18 mouse cellular contexts compared by ENCODE assay signal in genomic region chr12:31755885-31756755, GRCm38 (mm10). TPM values are rescaled to one million over a fixed set of nuclear protein-coding genes. Genes with fewer than 3 reads are reported as not detected.
DNase-seq lines count a peak whose midpoint lies in the region; ATAC-seq and TF ChIP-seq lines count a peak whose summit lies in the region.
"Had no signal": no experiment of that assay in that cellular context is flagged by ENCODE, and none has a peak within 500 bp of the region (broad histone marks: within the 10 kb centered on the region; RNA-seq: fewer than 3 reads in every experiment).

No protein-coding gene starts in this region.

- no peaks in the 10 kb centered on the region for H3K4me1 ChIP-seq in liver, postnatal 0 days (ENCODE audit: insufficient read depth)
- no peaks in the 10 kb centered on the region for H3K4me1 ChIP-seq in liver, embryonic 11.5 days (replicated peaks; ENCODE audit: control insufficient read depth, insufficient read depth, low read length)
- peaks cover 0 to 13% of the 10 kb centered on the region in 2 experiments; a peak in 2 of 4 replicates for H3K4me1 ChIP-seq in CH12.LX (ENCODE audit: control insufficient read depth in 1 of 2, insufficient read depth in 2 of 2)
- peaks cover 6% of the 10 kb centered on the region; the same call in 1 of the 2 replicates for H3K4me1 ChIP-seq in cerebellum, adult 2 months (ENCODE audit: control insufficient read depth, insufficient read depth, low read length)
- H3K4me1 ChIP-seq: embryonic facial prominence, embryonic 15.5 days; forebrain, embryonic 15.5 days; liver, embryonic 13.5 days had no signal

- intact Hi-C loops in left cerebral cortex, adult 2 months (cut with DNase I) = loop anchor here (2.0 to 5.0 kb wide), 2 partner anchors 25 to 131 kb away; no protein-coding TSS in a partner anchor

- no peak for TF ChIP-seq RAD21 in CH12.LX (IDR thresholded peaks at IDR 0.05; ENCODE audit: low read depth, low read length)

- 51% methylated on average over 2 of the region's 2 CpGs for WGBS in liver, postnatal 0 days (ENCODE audit: insufficient replicate concordance)
- 59% methylated on average over 2 of the region's 2 CpGs for WGBS in liver, embryonic 11.5 days
- 59% methylated on average over 2 of the region's 2 CpGs for WGBS in cerebellum, adult 2 months

- no peak for ATAC-seq in liver, postnatal 0 days
- ATAC-seq in liver, embryonic 11.5 days (replicated peaks; ENCODE audit: low FRiP score) = no peak
- ATAC-seq: forebrain, embryonic 15.5 days had no signal

- no peak overlapping the region for H3K4me2 ChIP-seq in liver, postnatal 0 days (ENCODE audit: low read depth, low read length)
- no peak overlapping the region for H3K4me2 ChIP-seq in liver, embryonic 11.5 days
- H3K4me2 ChIP-seq in CH12.LX (ENCODE audit: insufficient read depth, low read depth, poor library complexity, severe bottlenecking) = no peak overlapping the region
- H3K4me2 ChIP-seq: embryonic facial prominence, embryonic 15.5 days; forebrain, embryonic 15.5 days; heart, embryonic 15.5 days; hindbrain, embryonic 14.5 days; liver, embryonic 13.5 days; midbrain, embryonic 11.5 days had no signal

- no peaks in the 10 kb centered on the region for H3K79me2 ChIP-seq in CH12.LX (replicated peaks; ENCODE audit: control insufficient read depth, extremely low read depth, insufficient read depth, poor library complexity, severe bottlenecking)

- no peak overlapping the region for H3K9ac ChIP-seq in liver, postnatal 0 days (replicated peaks)
- H3K9ac ChIP-seq in liver, embryonic 11.5 days (ENCODE audit: low read depth, low read length) = no peak overlapping the region
- H3K9ac ChIP-seq in CH12.LX (ENCODE audit: insufficient read depth, low read depth) = no peak overlapping the region
- H3K9ac ChIP-seq: embryonic facial prominence, embryonic 15.5 days; forebrain, embryonic 15.5 days; heart, embryonic 15.5 days; hindbrain, embryonic 14.5 days; liver, embryonic 13.5 days had no signal

- in situ Hi-C loops in CH12.LX (cut with MboI; ENCODE audit: low pct_ligation_motif_present, low pct_unique_long_range_greater_than_20kb, low sequenced_read_pairs) = no loop called here

- TF ChIP-seq POLR2A in CH12.LX (IDR thresholded peaks at IDR 0.05; ENCODE audit: low read depth, low read length) = no peak
- TF ChIP-seq POLR2A in cerebellum, adult 2 months (IDR thresholded peaks at IDR 0.05; ENCODE audit: borderline replicate concordance, insufficient read depth, low read length) = no peak

- dilution Hi-C loops in CH12.LX (cut with MboI; ENCODE audit: extremely low pct_ligation_motif_present, extremely low pct_unique_long_range_greater_than_20kb, low sequenced_read_pairs) = no loop called here

- no peaks in the 10 kb centered on the region for H3K36me3 ChIP-seq in liver, postnatal 0 days (replicated peaks; ENCODE audit: insufficient read depth, low read length)
- H3K36me3 ChIP-seq in liver, embryonic 11.5 days (ENCODE audit: control insufficient read depth, insufficient read depth, low read length) = no peaks in the 10 kb centered on the region
- H3K36me3 ChIP-seq in CH12.LX (replicated peaks in 1 of 2; ENCODE audit: control insufficient read depth in 1 of 2, insufficient read depth in 1 of 2, low read length in 1 of 2) = peaks cover 0 to 2% of the 10 kb centered on the region in 2 experiments
- H3K36me3 ChIP-seq: embryonic facial prominence, embryonic 15.5 days; forebrain, embryonic 15.5 days; heart, embryonic 15.5 days; liver, embryonic 13.5 days had no signal

- DNase-seq in liver, postnatal 0 days = no peak
- DNase-seq in liver, embryonic 11.5 days (ENCODE audit: low spot score) = no peak
- peak; percentile 19 for DNase-seq in CH12.LX (ENCODE audit: extremely low read depth)
- peak in 1 of 2 experiments; percentile 30 for DNase-seq in left cerebral cortex, adult 2 months (ENCODE audit: extremely low spot score in 1 of 2, low spot score in 2 of 2)
- peak; percentile 4 for DNase-seq in thymus, postnatal 10 days (ENCODE audit: low spot score in 2 of 2)
- DNase-seq in embryo, embryonic 11 days = no peak
- DNase-seq in cerebellum, adult 2 months = no peak
- no peak for DNase-seq in layer of hippocampus, postnatal 14 days (ENCODE audit: low spot score in 2 of 2)
- DNase-seq: cerebellum, postnatal 25 days; kidney, postnatal 10 days; liver, embryonic 13.5 days; lung, postnatal 14 days had no signal

- 0 out of 2 replicates have a peak overlapping the region, but pooled peaks have one; percentile 16 for H3K27ac ChIP-seq in liver, postnatal 0 days (ENCODE audit: low read depth)
- no peak overlapping the region for H3K27ac ChIP-seq in liver, embryonic 11.5 days (ENCODE audit: low read depth, low read length)
- no peak overlapping the region for H3K27ac ChIP-seq in CH12.LX (ENCODE audit: insufficient read depth, low read depth)
- H3K27ac ChIP-seq in left cerebral cortex, adult 2 months = peak overlapping the region; percentile 78
- no peak overlapping the region for H3K27ac ChIP-seq in cerebellum, adult 2 months (ENCODE audit: insufficient read depth, low read length)
- H3K27ac ChIP-seq: embryonic facial prominence, embryonic 15.5 days; forebrain, embryonic 15.5 days; heart, embryonic 15.5 days; hindbrain, embryonic 14.5 days; liver, embryonic 13.5 days had no signal

- no peaks in the 10 kb centered on the region for H3K27me3 ChIP-seq in liver, postnatal 0 days (ENCODE audit: insufficient read depth, low read length)
- H3K27me3 ChIP-seq in liver, embryonic 11.5 days (replicated peaks; ENCODE audit: control insufficient read depth, insufficient read depth, low read length) = no peaks in the 10 kb centered on the region
- H3K27me3 ChIP-seq in CH12.LX (replicated peaks) = no peaks in the 10 kb centered on the region
- H3K27me3 ChIP-seq in cerebellum, adult 2 months (ENCODE audit: control insufficient read depth, insufficient read depth, low read length) = no peaks in the 10 kb centered on the region
- H3K27me3 ChIP-seq: embryonic facial prominence, embryonic 15.5 days; forebrain, embryonic 15.5 days; heart, embryonic 15.5 days; liver, embryonic 13.5 days had no signal

- no peak overlapping the region for H3K4me3 ChIP-seq in liver, postnatal 0 days (ENCODE audit: low read depth, low read length)
- no peak overlapping the region for H3K4me3 ChIP-seq in liver, embryonic 11.5 days (ENCODE audit: low read depth, low read length)
- no peak overlapping the region for H3K4me3 ChIP-seq in CH12.LX (replicated peaks in 1 of 3; ENCODE audit: low read depth in 2 of 3, low read length in 2 of 3, poor library complexity in 1 of 3)
- H3K4me3 ChIP-seq in left cerebral cortex, adult 2 months = no peak overlapping the region
- no peak overlapping the region for H3K4me3 ChIP-seq in cerebellum, adult 2 months (replicated peaks; ENCODE audit: insufficient read depth, low read depth, low read length)
- H3K4me3 ChIP-seq: embryonic facial prominence, embryonic 15.5 days; forebrain, embryonic 15.5 days; heart, embryonic 15.5 days; liver, embryonic 13.5 days had no signal

- TF ChIP-seq CTCF in liver, postnatal 0 days (IDR thresholded peaks at IDR 0.05; ENCODE audit: low read depth) = no peak
- TF ChIP-seq CTCF in CH12.LX (conservative IDR thresholded peaks at IDR 0.05 in 1 of 2, IDR thresholded peaks at IDR 0.05 in 1 of 2; ENCODE audit: low read depth in 2 of 2, low read length in 2 of 2) = no peak
- no peak for TF ChIP-seq CTCF in left cerebral cortex, adult 2 months (IDR thresholded peaks at IDR 0.05)
- no peak for TF ChIP-seq CTCF in cerebellum, adult 2 months (IDR thresholded peaks at IDR 0.05; ENCODE audit: borderline replicate concordance, insufficient read depth, low read depth, low read length)

- no peaks in the 10 kb centered on the region for H3K9me3 ChIP-seq in liver, postnatal 0 days (ENCODE audit: low read length)
- no peaks in the 10 kb centered on the region for H3K9me3 ChIP-seq in liver, embryonic 11.5 days (ENCODE audit: control insufficient read depth, low read length)
- H3K9me3 ChIP-seq in CH12.LX (replicated peaks; ENCODE audit: low read length) = no peaks in the 10 kb centered on the region
- H3K9me3 ChIP-seq: embryonic facial prominence, embryonic 15.5 days; forebrain, embryonic 15.5 days; heart, embryonic 15.5 days; liver, embryonic 13.5 days had no signal

- TF ChIP-seq EP300 in liver, postnatal 0 days (IDR thresholded peaks at IDR 0.05; ENCODE audit: low read depth) = no peak
- TF ChIP-seq EP300 in CH12.LX (IDR thresholded peaks at IDR 0.05; ENCODE audit: low read length) = no peak

TF ChIP-seq in CH12.LX, 34 proteins besides CTCF, POLR2A, EP300 and RAD21:
- TF ChIP-seq KAT2A (IDR thresholded peaks at IDR 0.05; ENCODE audit: insufficient replicate concordance, low read length) (no peak), MYC (IDR thresholded peaks at IDR 0.05; ENCODE audit: low read depth, low read length) (no peak), ZNF384 (IDR thresholded peaks at IDR 0.05; ENCODE audit: low read depth, low read length) (peak; percentile 42; the same call in 1 of the 2 replicates)

RNA-seq across cellular contexts. Expression of gene Gpr22, which starts 42.4 kb away (rescaled TPM):
- polyA plus RNA-seq in liver, postnatal 0 days (2015; fragmentation: Nextera tagmentation; extraction: Ambion mirVana) = 0.08 TPM in 2 replicates
- polyA plus RNA-seq in liver, embryonic 11.5 days (2014; fragmentation: Nextera tagmentation; extraction: Ambion mirVana) = 0.47 and 0.67 TPM in 2 replicates
- total RNA-seq in CH12.LX (2012; rRNA removed) = not detected in 2 replicates
- total RNA-seq in CH12.LX (2014; rRNA removed) = not detected in 2 replicates
- polyA plus RNA-seq in CH12.LX (2012; ENCODE audit: insufficient read length, low read depth) = not detected in 2 replicates
- total RNA-seq in left cerebral cortex, adult 2 months (2021) = 10 to 100 TPM; 49.5 to 54.4 TPM
- 38.5 and 48.9 TPM in 2 replicates for polyA plus RNA-seq in cerebellum, adult 2 months (2012; rRNA removed)
- total RNA-seq in layer of hippocampus, postnatal 14 days (2021) = 10 to 100 TPM; 68.4 to 69.0 TPM
- total RNA-seq: gastrocnemius, postnatal 4 days had no signal

Comparison
In these comparisons a context has a peak if more than half of its experiments do, and no peak if none do; other contexts are left out.
1. H3K27ac ChIP-seq: peak in liver, postnatal 0 days (single experiment) and left cerebral cortex, adult 2 months (single experiment); none in liver, embryonic 11.5 days (single experiment), CH12.LX (single experiment) and cerebellum, adult 2 months (single experiment).
2. DNase-seq: peak in CH12.LX (single experiment) and thymus, postnatal 10 days (2 of 2); none in liver, postnatal 0 days (single experiment), liver, embryonic 11.5 days (single experiment), embryo, embryonic 11 days (single experiment), cerebellum, adult 2 months (0 of 2) and layer of hippocampus, postnatal 14 days (0 of 2).
3. RNA of gene Gpr22, which starts 42.4 kb away (polyA plus RNA-seq): 38.5 to 48.9 TPM in cerebellum, adult 2 months; 0.47 to 0.67 TPM in liver, embryonic 11.5 days, 0.08 TPM in liver, postnatal 0 days and not detected in CH12.LX; every median in the first group is over 10 times any median in the second.